Mouse (Mus musculus): Measurements from ENCODE around the gene Klf11.

DNA sequence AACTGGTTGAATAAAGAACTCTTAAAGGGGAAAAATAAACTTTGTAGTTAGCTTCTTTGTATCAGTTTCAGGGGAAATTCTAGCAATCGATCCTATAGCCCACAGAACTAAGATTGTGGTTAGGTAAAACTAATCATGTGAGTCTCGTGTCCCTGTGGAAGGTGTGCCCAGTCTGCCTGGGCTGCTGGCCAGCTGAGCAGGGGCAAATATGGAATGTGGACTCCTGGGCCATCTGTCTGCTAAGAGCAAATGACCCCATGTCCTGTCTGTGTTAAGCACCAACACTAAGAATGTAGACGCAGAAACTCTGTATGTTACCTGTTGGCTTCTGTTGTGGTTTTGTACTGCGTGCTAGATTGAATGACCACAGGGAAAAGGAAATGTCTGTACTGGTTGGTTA lies 10.0 kb downstream of the Klf11 start:
- TF ChIP-seq CTCF (IDR thresholded peaks at IDR 0.05) (no peak), POLR2A (IDR thresholded peaks at IDR 0.05; ENCODE audit: insufficient read depth, low read depth, low read length) (no peak)

All from heart, adult 2 months (tissue).